Mouse (Mus musculus) hindbrain, embryonic 16.5 days (tissue): ENCODE measurements around the gene Erg. TPM values are rescaled to one million over a fixed set of nuclear protein-coding genes. Genes with fewer than 3 reads are reported as not detected.

Experiments used
- ATAC-seq: fragments of 200-750 bp; cut with Nextera tagmentation; 2 replicates; pipeline ENCODE4 v1.8.0; 2017; ENCODE audit warnings: moderate TSS enrichment, moderate library complexity
- H3K27ac ChIP-seq: fragments of 300-500 bp; sonication (generic); 2 replicates; pipeline ENCODE4 v1.5.1; 2014; ENCODE audit warnings: low read depth, mild to moderate bottlenecking, control low read depth, low read length, moderate library complexity
- H3K27me3 ChIP-seq: fragments of 300-500 bp; sonication (generic); replicated peaks from 2 replicates; pipeline ENCODE4 v1.6.1; 2014; ENCODE audit warnings: low read length; ENCODE audit not compliant: control insufficient read depth, insufficient read depth
- H3K36me3 ChIP-seq: fragments of 300-500 bp; sonication (generic); 2 replicates; pipeline ENCODE4 v1.6.1; 2014; ENCODE audit warnings: mild to moderate bottlenecking, low read length, moderate library complexity, mixed read lengths; ENCODE audit not compliant: control insufficient read depth, insufficient read depth
- H3K4me1 ChIP-seq: fragments of 300-500 bp; sonication (generic); 2 replicates; pipeline ENCODE4 v1.6.1; 2014; ENCODE audit warnings: low read depth, low read length; ENCODE audit not compliant: control insufficient read depth, insufficient read depth
- H3K4me2 ChIP-seq: fragments of 300-500 bp; sonication (generic); 2 replicates; pipeline ENCODE4 v1.6.1; 2014; ENCODE audit warnings: mild to moderate bottlenecking, low read length, control low read depth, moderate library complexity
- H3K4me3 ChIP-seq: fragments of 300-500 bp; sonication (generic); 2 replicates; pipeline ENCODE4 v1.5.1; 2014; ENCODE audit warnings: mild to moderate bottlenecking, low read length, control low read depth, moderate library complexity
- H3K9ac ChIP-seq: fragments of 300-500 bp; sonication (generic); 2 replicates; pipeline ENCODE4 v1.6.1; 2014; ENCODE audit warnings: low read depth, mild to moderate bottlenecking, control low read depth, low read length, moderate library complexity
- H3K9me3 ChIP-seq: fragments of 300-500 bp; sonication (generic); 2 replicates; pipeline ENCODE4 v1.6.1; 2014; ENCODE audit warnings: mild to moderate bottlenecking, low read length, moderate library complexity; ENCODE audit not compliant: control insufficient read depth
- WGBS: fragments of 180-500 bp; shearing (Covaris S2); extraction: QIAGEN DNeasy Blood & Tissue Kit; methylation state at CpG from one replicate; pipeline ENCODE4 v1.1.7; 2014; 5-methylcytosine and 5-hydroxymethylcytosine counted together
- polyA plus RNA-seq: library from polyadenylated mRNA; unstranded; fragments of >200 nt; fragmentation: Nextera tagmentation; extraction: Ambion mirVana; gene quantifications from 2 replicates; pipeline ENCODE4 v1.2.1, GENCODE M21; 2015

Gene Erg
- polyA plus RNA-seq, 1 experiment from 2014 or later, result 1.8 TPM

DNA sequence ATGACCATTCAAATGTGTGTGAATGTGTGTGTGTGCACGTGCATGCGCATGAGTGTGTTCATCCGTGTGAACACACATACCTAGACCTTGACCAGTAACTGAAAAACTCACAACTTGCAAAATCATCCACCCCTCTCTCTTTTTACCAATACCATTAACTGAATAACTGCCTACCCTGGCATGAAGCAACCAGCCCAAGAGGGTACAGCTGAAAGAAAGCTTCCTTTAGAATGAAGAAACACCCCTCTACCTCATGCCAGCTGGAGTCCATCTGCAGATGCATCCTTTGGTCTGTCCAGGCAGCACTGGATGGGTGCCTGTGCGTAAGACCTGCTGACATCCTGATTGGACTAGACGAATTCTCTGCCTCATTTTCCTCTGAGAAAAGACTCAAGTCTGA is 198.1 kb downstream of the Erg start:
- H3K4me1 ChIP-seq, result peaks cover 4% of the 10 kb centered on the region; the same call in 1 of the 2 replicates
- H3K4me3 ChIP-seq, result no peak overlapping the region
- no peaks in the 10 kb centered on the region for H3K9me3 ChIP-seq
- ATAC-seq, result no peak
- H3K27me3 ChIP-seq, result no peaks in the 10 kb centered on the region
- no peak overlapping the region for H3K4me2 ChIP-seq
- no peak overlapping the region for H3K27ac ChIP-seq
- WGBS, result 95% methylated on average over 5 of the region's 5 CpGs
- H3K36me3 ChIP-seq, result no peaks in the 10 kb centered on the region
- H3K9ac ChIP-seq, result no peak overlapping the region

DNA sequence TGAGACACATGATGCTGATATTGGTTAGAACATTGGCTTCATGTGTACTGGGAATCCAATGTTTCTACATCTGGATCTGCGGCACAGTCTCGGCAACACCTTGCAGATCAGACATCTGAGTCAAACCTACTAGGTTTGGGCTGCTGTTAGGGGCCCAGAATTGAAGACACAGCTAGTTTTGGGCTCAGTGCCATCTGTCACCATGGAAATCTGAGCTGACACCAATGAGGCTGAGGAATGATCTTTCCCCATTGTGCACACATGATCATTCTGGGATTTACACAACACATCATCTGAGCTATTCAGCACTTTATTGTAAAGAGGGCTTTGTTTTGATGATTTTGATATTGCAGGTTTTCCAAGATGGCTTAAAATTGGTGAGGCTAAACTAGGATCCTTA is 199.4 kb downstream of the Erg start:
- Histone ChIP-seq H3K9me3 (no peaks in the 10 kb centered on the region), H3K36me3 (no peaks in the 10 kb centered on the region), H3K4me2 (no peak overlapping the region), H3K27me3 (no peaks in the 10 kb centered on the region), H3K4me3 (no peak overlapping the region), H3K4me1 (peaks cover 4% of the 10 kb centered on the region; the same call in 1 of the 2 replicates), H3K9ac (no peak overlapping the region), H3K27ac (no peak overlapping the region)
- no peak for ATAC-seq
- WGBS, result 93% methylated on average over 2 of the region's 2 CpGs

DNA sequence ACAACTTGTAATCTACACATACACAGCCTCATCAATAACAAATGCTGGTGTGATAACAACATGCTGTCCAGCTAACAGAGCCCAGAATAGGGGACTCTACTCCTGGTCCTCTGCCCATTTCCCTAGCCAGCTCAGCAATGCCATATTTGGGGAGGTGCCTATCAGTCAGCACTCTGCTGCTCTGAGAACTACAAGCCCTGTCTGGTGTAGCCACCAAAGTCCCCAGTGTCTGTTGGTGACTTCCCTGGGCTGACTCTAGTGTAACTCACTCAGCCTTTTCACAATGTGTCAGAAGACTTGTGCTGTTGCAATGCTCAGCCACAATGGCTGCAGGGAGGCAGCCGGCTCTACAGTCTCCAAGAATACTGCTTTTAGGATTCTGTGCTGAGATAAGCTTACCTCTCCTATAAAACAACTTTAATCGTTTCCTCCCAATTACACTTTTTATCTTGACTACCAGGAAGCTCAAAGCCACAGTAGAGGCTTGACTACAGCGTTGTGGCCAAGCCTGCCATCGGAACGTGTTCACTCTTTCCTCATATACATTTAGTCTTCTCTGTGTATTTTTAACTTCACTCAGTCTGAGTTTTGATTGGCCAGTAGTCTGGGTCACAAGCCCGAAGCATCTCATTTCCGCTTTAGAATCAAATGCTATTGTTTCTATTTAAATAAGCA is 201.0 kb downstream of the Erg start:
- peaks cover 4% of the 10 kb centered on the region; the same call in 1 of the 2 replicates for H3K4me1 ChIP-seq
- no peaks in the 10 kb centered on the region for H3K36me3 ChIP-seq
- no peaks in the 10 kb centered on the region for H3K27me3 ChIP-seq
- H3K4me3 ChIP-seq, result no peak overlapping the region
- H3K9ac ChIP-seq, result no peak overlapping the region
- H3K4me2 ChIP-seq, result no peak overlapping the region
- no peak for ATAC-seq
- no peaks in the 10 kb centered on the region for H3K9me3 ChIP-seq
- no peak overlapping the region for H3K27ac ChIP-seq
- 88% methylated on average over 7 of the region's 7 CpGs for WGBS

DNA sequence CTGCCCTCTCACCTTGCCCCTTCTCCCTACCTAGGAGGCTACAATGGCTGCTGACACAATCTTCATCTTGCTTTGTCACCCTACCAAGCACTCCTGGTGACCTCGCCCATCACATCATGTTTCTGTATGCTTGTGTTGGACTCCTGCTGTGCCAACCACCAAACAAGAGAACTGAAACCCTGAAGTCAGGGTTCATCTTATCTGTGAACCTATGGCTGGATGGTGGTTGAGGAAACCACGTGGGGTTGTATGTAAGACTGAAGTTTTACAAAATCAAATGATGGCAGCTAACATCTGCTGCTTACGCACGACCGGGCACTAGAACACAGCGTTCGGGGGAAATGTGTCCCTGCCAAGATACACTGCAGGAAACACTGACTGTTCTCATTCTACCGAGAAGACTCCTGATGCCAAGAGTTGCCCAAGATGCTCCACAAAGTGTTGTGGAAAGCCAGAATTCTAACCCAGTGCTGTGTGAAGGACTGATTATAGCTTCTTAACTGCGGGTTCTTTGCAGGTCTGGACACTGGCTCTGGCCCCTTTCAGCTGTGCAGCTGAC is 201.7 kb downstream of the Erg start:
- H3K4me1 ChIP-seq, result peaks cover 4% of the 10 kb centered on the region; the same call in 1 of the 2 replicates

DNA sequence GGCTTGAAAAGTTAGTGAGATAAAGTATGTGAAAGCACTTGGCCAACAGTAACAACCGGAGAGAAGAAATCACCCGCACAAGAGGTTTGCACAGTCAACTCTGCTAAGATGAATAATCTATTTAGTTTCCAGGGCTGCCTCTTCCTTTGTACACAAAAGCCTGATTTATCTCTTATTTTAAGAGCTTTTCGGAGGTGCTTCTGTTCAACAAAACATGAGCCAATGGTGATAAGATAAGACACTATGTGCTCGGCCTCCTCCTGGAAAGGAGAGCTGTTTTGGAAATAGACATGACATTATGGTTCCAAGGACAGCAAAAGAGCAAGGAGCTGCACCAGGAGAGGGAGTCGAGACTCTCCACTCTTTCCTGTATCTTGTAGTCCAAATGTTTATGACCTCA is 204.1 kb downstream of the Erg start:
- Histone ChIP-seq H3K9me3 (no peaks in the 10 kb centered on the region), H3K4me1 (peaks cover 4% of the 10 kb centered on the region; the same call in 1 of the 2 replicates), H3K4me3 (no peak overlapping the region), H3K4me2 (no peak overlapping the region), H3K27ac (no peak overlapping the region), H3K9ac (no peak overlapping the region), H3K27me3 (no peaks in the 10 kb centered on the region), H3K36me3 (no peaks in the 10 kb centered on the region)
- WGBS, result 84% methylated on average over 5 of the region's 5 CpGs
- ATAC-seq, result no peak

More for the DNA sequence above, 201.7 kb downstream of the Erg start:
- Histone ChIP-seq H3K4me3 (no peak overlapping the region), H3K27ac (no peak overlapping the region), H3K9me3 (no peaks in the 10 kb centered on the region), H3K36me3 (no peaks in the 10 kb centered on the region), H3K4me2 (no peak overlapping the region), H3K27me3 (no peaks in the 10 kb centered on the region), H3K9ac (no peak overlapping the region)
- 81% methylated on average over 9 of the region's 9 CpGs for WGBS
- ATAC-seq, result no peak

DNA sequence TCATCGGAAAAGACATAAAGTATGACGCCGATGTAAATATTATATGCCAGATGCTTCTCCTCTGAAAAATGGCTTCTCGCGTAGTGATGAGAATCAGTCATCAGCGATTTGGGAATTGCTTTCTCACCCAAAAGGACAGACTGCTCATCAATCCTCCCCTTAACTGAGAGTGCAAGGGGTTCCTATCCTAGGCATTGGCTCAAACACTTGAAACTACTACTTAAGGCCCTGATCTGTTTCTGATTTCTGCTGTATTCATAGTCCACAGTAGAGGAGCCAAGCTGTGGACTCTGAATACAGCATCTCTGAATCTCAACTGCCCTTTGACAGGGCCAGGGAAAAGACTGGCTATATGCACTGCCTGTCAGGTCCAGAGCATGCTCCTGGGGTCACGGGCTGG is 209.6 kb downstream of the Erg start:
- no peak overlapping the region for H3K9ac ChIP-seq
- H3K4me3 ChIP-seq, result no peak overlapping the region
- H3K36me3 ChIP-seq, result no peaks in the 10 kb centered on the region
- H3K9me3 ChIP-seq, result no peaks in the 10 kb centered on the region
- no peak overlapping the region for H3K27ac ChIP-seq
- ATAC-seq, result no peak
- 73% methylated on average over 7 of the region's 7 CpGs for WGBS
- H3K27me3 ChIP-seq, result no peaks in the 10 kb centered on the region
- no peak overlapping the region for H3K4me2 ChIP-seq
- no peaks in the 10 kb centered on the region for H3K4me1 ChIP-seq

DNA sequence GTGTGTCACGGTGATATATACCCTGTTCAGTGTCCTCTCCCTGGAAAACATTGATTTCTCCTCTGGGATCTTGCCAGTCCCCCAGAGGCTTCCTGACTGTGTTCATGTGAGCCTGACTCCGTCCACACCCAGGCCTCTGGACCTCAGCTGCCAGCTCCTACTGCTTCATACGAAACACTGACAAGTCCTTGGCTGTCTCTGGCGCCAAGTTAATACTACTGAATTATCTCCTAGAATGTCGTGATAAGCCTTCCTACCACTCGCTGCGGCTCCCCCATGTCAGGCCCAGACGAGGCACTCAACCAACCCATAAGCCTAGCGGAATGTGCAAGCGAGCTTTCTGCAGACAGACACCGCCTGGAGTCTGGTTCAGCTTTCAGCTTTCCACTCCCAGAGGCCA is 210.0 kb downstream of the Erg start:
- Histone ChIP-seq H3K36me3 (no peaks in the 10 kb centered on the region), H3K4me3 (no peak overlapping the region), H3K4me1 (no peaks in the 10 kb centered on the region), H3K27ac (no peak overlapping the region), H3K4me2 (no peak overlapping the region), H3K27me3 (no peaks in the 10 kb centered on the region), H3K9me3 (no peaks in the 10 kb centered on the region), H3K9ac (no peak overlapping the region)
- WGBS, result 63% methylated on average over 11 of the region's 11 CpGs
- ATAC-seq, result no peak

DNA sequence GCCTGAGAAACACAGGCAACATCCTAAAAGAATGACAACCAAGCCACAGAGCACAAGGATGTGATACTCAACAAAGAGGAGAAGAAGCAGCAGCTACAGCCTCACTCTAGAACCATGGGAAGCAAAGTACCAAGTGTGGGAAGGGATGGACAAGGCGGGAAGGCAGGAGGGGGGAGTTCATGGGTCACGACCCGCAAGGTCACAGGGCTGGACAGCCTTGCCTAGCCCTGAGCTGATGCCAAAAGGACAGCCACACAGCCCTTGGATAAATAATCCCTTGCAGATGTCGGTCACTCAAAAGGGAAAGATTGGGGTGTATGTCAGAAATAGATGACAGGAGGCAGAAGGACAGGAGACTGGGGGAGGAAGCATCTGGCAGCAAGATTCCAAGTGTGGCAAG is 211.7 kb downstream of the Erg start:
- H3K27me3 ChIP-seq, result no peaks in the 10 kb centered on the region
- no peak overlapping the region for H3K4me2 ChIP-seq
- no peak overlapping the region for H3K4me3 ChIP-seq
- ATAC-seq, result no peak
- WGBS, result 73% methylated on average over 4 of the region's 4 CpGs
- no peaks in the 10 kb centered on the region for H3K9me3 ChIP-seq
- no peak overlapping the region for H3K9ac ChIP-seq
- no peaks in the 10 kb centered on the region for H3K36me3 ChIP-seq
- no peaks in the 10 kb centered on the region for H3K4me1 ChIP-seq
- H3K27ac ChIP-seq, result no peak overlapping the region

DNA sequence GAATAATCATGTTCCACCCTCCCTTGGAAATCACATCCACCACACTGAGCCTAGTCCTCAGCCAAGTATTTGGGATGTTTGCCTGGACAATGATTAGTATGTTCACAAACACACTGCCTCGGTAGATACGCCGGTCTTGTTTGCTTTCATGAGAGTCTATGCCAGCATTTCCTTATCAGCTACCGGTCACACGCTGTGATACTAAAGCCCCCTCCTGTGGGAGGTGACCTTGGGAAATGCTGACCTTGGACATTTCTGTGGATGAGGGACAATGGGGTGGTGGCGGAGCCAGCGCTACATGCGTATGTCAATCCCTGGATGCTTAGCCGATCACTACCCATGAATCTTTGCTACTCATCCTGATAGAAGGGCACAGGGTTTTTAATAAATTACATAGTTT is 213.4 kb downstream of the Erg start:
- H3K36me3 ChIP-seq, result no peaks in the 10 kb centered on the region
- H3K4me3 ChIP-seq, result no peak overlapping the region
- no peaks in the 10 kb centered on the region for H3K4me1 ChIP-seq
- no peak for ATAC-seq
- WGBS, result 87% methylated on average over 9 of the region's 9 CpGs
- H3K27ac ChIP-seq, result no peak overlapping the region
- no peak overlapping the region for H3K9ac ChIP-seq
- H3K9me3 ChIP-seq, result no peaks in the 10 kb centered on the region
- no peak overlapping the region for H3K4me2 ChIP-seq
- no peaks in the 10 kb centered on the region for H3K27me3 ChIP-seq
